Mouse (Mus musculus) frontal cortex, postnatal 25 days (tissue): ENCODE data around the gene Btbd18.
A peak's percentile ranks its signal among the peaks of the same experiment; 100 is the strongest.

Experiments used
- DNase-seq, 2 experiments: peaks; one replicate each; pipeline ENCODE4 v3.0.0; 2022; ENCODE audit warnings: low spot score in 2 of 2

Gene Btbd18

GRCm38 (mm10) chr2:84658806-84659205 is at the start of gene Btbd18:
Gene Btbd18, plus strand, starts transcription at chr2:84659079.
- no peak for DNase-seq

- DNase-seq: no peak
Observed at GRCm38 (mm10) chr2:84612764-84613163, 46.1 kb upstream of the Btbd18 start.

- no peak for DNase-seq
Observed at GRCm38 (mm10) chr2:84617637-84618515, 41.0 kb upstream of the Btbd18 start.

GRCm38 (mm10) chr2:84618914-84619313 is 40.0 kb upstream of the Btbd18 start:
- DNase-seq: no peak

GRCm38 (mm10) chr2:84619646-84620340 is 39.1 kb upstream of the Btbd18 start:
- DNase-seq: no peak

- no peak for DNase-seq
Observed at GRCm38 (mm10) chr2:84622668-84623067, 36.2 kb upstream of the Btbd18 start.

- no peak for DNase-seq
Observed at GRCm38 (mm10) chr2:84623428-84624119, 35.3 kb upstream of the Btbd18 start.

- no peak for DNase-seq
Observed at GRCm38 (mm10) chr2:84624201-84624600, 34.7 kb upstream of the Btbd18 start.

GRCm38 (mm10) chr2:84626366-84626975 is 32.4 kb upstream of the Btbd18 start:
- no peak for DNase-seq

- DNase-seq: no peak
Observed at GRCm38 (mm10) chr2:84627036-84627435, 31.8 kb upstream of the Btbd18 start.

- DNase-seq: no peak
Observed at GRCm38 (mm10) chr2:84632001-84632400, 26.9 kb upstream of the Btbd18 start.

- no peak for DNase-seq
Observed at GRCm38 (mm10) chr2:84632999-84633398, 25.9 kb upstream of the Btbd18 start.

GRCm38 (mm10) chr2:84634006-84634405 is 24.9 kb upstream of the Btbd18 start:
- no peak for DNase-seq

- no peak for DNase-seq
Observed at GRCm38 (mm10) chr2:84634934-84635482, 23.9 kb upstream of the Btbd18 start.

- peak; percentile 48 to 58 for DNase-seq
Observed at GRCm38 (mm10) chr2:84635611-84636010, 23.3 kb upstream of the Btbd18 start.

- no peak for DNase-seq
Observed at GRCm38 (mm10) chr2:84636231-84636741, 22.6 kb upstream of the Btbd18 start.

- no peak for DNase-seq
Observed at GRCm38 (mm10) chr2:84637452-84638165, 21.3 kb upstream of the Btbd18 start.

GRCm38 (mm10) chr2:84638428-84639220 is 20.3 kb upstream of the Btbd18 start:
- DNase-seq: no peak

- no peak for DNase-seq
Observed at GRCm38 (mm10) chr2:84640833-84641232, 18.0 kb upstream of the Btbd18 start.

- no peak for DNase-seq
Observed at GRCm38 (mm10) chr2:84646138-84646537, 12.7 kb upstream of the Btbd18 start.
